Mouse (Mus musculus): ENCODE data around the gene Gm10320. TPM values are rescaled to one million over a fixed set of nuclear protein-coding genes. Genes with fewer than 3 reads are reported as not detected.

Gene Gm10320
- polyA plus RNA-seq, 1 experiment from 2014 or later, result 0.36 TPM

- no peak for ATAC-seq (ENCODE audit: extremely low read depth, insufficient number of reproducible peaks, low FRiP score, low TSS enrichment)
- Histone ChIP-seq H3K27ac (replicated peaks) (no peak overlapping the region), H3K4me2 (peak overlapping the region; percentile 71; the same call in 1 of the 2 replicates), H3K36me3 (no peaks in the 10 kb centered on the region), H3K27me3 (replicated peaks) (peaks cover 100% of the 10 kb centered on the region), H3K9me3 (no peaks in the 10 kb centered on the region), H3K4me1 (peaks cover 28% of the 10 kb centered on the region), H3K9ac (no peak overlapping the region), H3K4me3 (no peak overlapping the region)
- WGBS, result 2% methylated on average over 8 of the region's 8 CpGs
Measured at GRCm38 (mm10) chr13:98503601-98504000, 11.8 kb upstream of the Gm10320 start.

GRCm38 (mm10) chr13:98502813-98503341, 11.1 kb upstream of the Gm10320 start:
- H3K27me3 ChIP-seq (replicated peaks), result peaks cover 100% of the 10 kb centered on the region
- no peaks in the 10 kb centered on the region for H3K9me3 ChIP-seq
- ATAC-seq (ENCODE audit: extremely low read depth, insufficient number of reproducible peaks, low FRiP score, low TSS enrichment), result no peak
- WGBS, result 1% methylated on average over 27 of the region's 27 CpGs
- H3K9ac ChIP-seq, result peak overlapping the region; percentile 14; the same call in 1 of the 2 replicates
- peaks cover 28% of the 10 kb centered on the region for H3K4me1 ChIP-seq
- H3K27ac ChIP-seq (replicated peaks), result no peak overlapping the region
- no peaks in the 10 kb centered on the region for H3K36me3 ChIP-seq
- H3K4me2 ChIP-seq, result peak overlapping the region; percentile 62
- peak overlapping the region; percentile 41 for H3K4me3 ChIP-seq

- Histone ChIP-seq H3K9me3 (no peaks in the 10 kb centered on the region), H3K4me1 (peaks cover 28% of the 10 kb centered on the region), H3K4me2 (peak overlapping the region; percentile 62), H3K27me3 (replicated peaks) (peaks cover 100% of the 10 kb centered on the region), H3K36me3 (no peaks in the 10 kb centered on the region), H3K4me3 (peak overlapping the region; percentile 41), H3K27ac (replicated peaks) (no peak overlapping the region), H3K9ac (no peak overlapping the region)
- no peak for ATAC-seq (ENCODE audit: extremely low read depth, insufficient number of reproducible peaks, low FRiP score, low TSS enrichment)
- under 1% methylated on average over 16 of the region's 16 CpGs for WGBS
Measured at GRCm38 (mm10) chr13:98502236-98502812, 10.5 kb upstream of the Gm10320 start.

- Histone ChIP-seq H3K9ac (no peak overlapping the region), H3K4me2 (no peak overlapping the region), H3K4me3 (no peak overlapping the region), H3K4me1 (peaks cover 28% of the 10 kb centered on the region), H3K9me3 (no peaks in the 10 kb centered on the region), H3K36me3 (no peaks in the 10 kb centered on the region), H3K27ac (replicated peaks) (no peak overlapping the region), H3K27me3 (replicated peaks) (peaks cover 100% of the 10 kb centered on the region)
- ATAC-seq (ENCODE audit: extremely low read depth, insufficient number of reproducible peaks, low FRiP score, low TSS enrichment), result no peak
- WGBS, result 5% methylated on average over 6 of the region's 6 CpGs
Measured at GRCm38 (mm10) chr13:98501321-98501720, 9.5 kb upstream of the Gm10320 start.

GRCm38 (mm10) chr13:98500471-98501125, 8.8 kb upstream of the Gm10320 start:
- Histone ChIP-seq H3K27me3 (replicated peaks) (peaks cover 97% of the 10 kb centered on the region), H3K4me3 (no peak overlapping the region), H3K27ac (replicated peaks) (no peak overlapping the region), H3K4me2 (no peak overlapping the region), H3K36me3 (no peaks in the 10 kb centered on the region), H3K9ac (no peak overlapping the region), H3K4me1 (peaks cover 28% of the 10 kb centered on the region), H3K9me3 (no peaks in the 10 kb centered on the region)
- 18% methylated on average over 13 of the region's 13 CpGs for WGBS
- ATAC-seq (ENCODE audit: extremely low read depth, insufficient number of reproducible peaks, low FRiP score, low TSS enrichment), result no peak

- Histone ChIP-seq H3K4me1 (peaks cover 15% of the 10 kb centered on the region), H3K27ac (replicated peaks) (no peak overlapping the region), H3K9me3 (no peaks in the 10 kb centered on the region), H3K4me3 (no peak overlapping the region), H3K9ac (no peak overlapping the region), H3K36me3 (no peaks in the 10 kb centered on the region), H3K27me3 (replicated peaks) (peaks cover 79% of the 10 kb centered on the region), H3K4me2 (no peak overlapping the region)
- no peak for ATAC-seq (ENCODE audit: extremely low read depth, insufficient number of reproducible peaks, low FRiP score, low TSS enrichment)
- WGBS, result 52% methylated on average over 5 of the region's 5 CpGs
Measured at GRCm38 (mm10) chr13:98498561-98498960, 6.8 kb upstream of the Gm10320 start.

GRCm38 (mm10) chr13:98498080-98498479, 6.3 kb upstream of the Gm10320 start:
- 66% methylated on average over 11 of the region's 11 CpGs for WGBS
- H3K9me3 ChIP-seq, result no peaks in the 10 kb centered on the region
- no peaks in the 10 kb centered on the region for H3K36me3 ChIP-seq
- H3K27ac ChIP-seq (replicated peaks), result no peak overlapping the region
- no peak overlapping the region for H3K4me3 ChIP-seq
- no peak overlapping the region for H3K9ac ChIP-seq
- H3K4me1 ChIP-seq, result peaks cover 10% of the 10 kb centered on the region
- ATAC-seq (ENCODE audit: extremely low read depth, insufficient number of reproducible peaks, low FRiP score, low TSS enrichment), result no peak
- peaks cover 76% of the 10 kb centered on the region for H3K27me3 ChIP-seq (replicated peaks)
- no peak overlapping the region for H3K4me2 ChIP-seq

GRCm38 (mm10) chr13:98496917-98497870, 5.4 kb upstream of the Gm10320 start:
- 0 out of 2 replicates have a peak, but pooled peaks cover 2% of the 10 kb centered on the region for H3K4me1 ChIP-seq
- H3K27ac ChIP-seq (replicated peaks), result no peak overlapping the region
- no peaks in the 10 kb centered on the region for H3K9me3 ChIP-seq
- H3K4me3 ChIP-seq, result no peak overlapping the region
- ATAC-seq (ENCODE audit: extremely low read depth, insufficient number of reproducible peaks, low FRiP score, low TSS enrichment), result no peak
- H3K36me3 ChIP-seq, result no peaks in the 10 kb centered on the region
- WGBS, result 39% methylated on average over 16 of the region's 16 CpGs
- H3K27me3 ChIP-seq (replicated peaks), result peaks cover 75% of the 10 kb centered on the region
- no peak overlapping the region for H3K4me2 ChIP-seq
- H3K9ac ChIP-seq, result no peak overlapping the region

GRCm38 (mm10) chr13:98494492-98495064, 2.8 kb upstream of the Gm10320 start:
- no peaks in the 10 kb centered on the region for H3K9me3 ChIP-seq
- 63% methylated on average over 7 of the region's 8 CpGs for WGBS
- H3K9ac ChIP-seq, result no peak overlapping the region
- no peak overlapping the region for H3K27ac ChIP-seq (replicated peaks)
- no peaks in the 10 kb centered on the region for H3K4me1 ChIP-seq
- H3K27me3 ChIP-seq (replicated peaks), result peaks cover 56% of the 10 kb centered on the region
- H3K4me2 ChIP-seq, result no peak overlapping the region
- ATAC-seq (ENCODE audit: extremely low read depth, insufficient number of reproducible peaks, low FRiP score, low TSS enrichment), result no peak
- H3K36me3 ChIP-seq, result no peaks in the 10 kb centered on the region
- H3K4me3 ChIP-seq, result no peak overlapping the region

- no peak for ATAC-seq (ENCODE audit: extremely low read depth, insufficient number of reproducible peaks, low FRiP score, low TSS enrichment)
- 59% methylated on average over 9 of the region's 9 CpGs for WGBS
- Histone ChIP-seq H3K27ac (replicated peaks) (no peak overlapping the region), H3K4me2 (no peak overlapping the region), H3K4me3 (no peak overlapping the region), H3K9me3 (no peaks in the 10 kb centered on the region), H3K27me3 (replicated peaks) (peaks cover 37% of the 10 kb centered on the region), H3K9ac (no peak overlapping the region), H3K4me1 (no peaks in the 10 kb centered on the region), H3K36me3 (no peaks in the 10 kb centered on the region)
Measured at GRCm38 (mm10) chr13:98492569-98493255, 911 bp upstream of the Gm10320 start.

Measured in heart, embryonic 13.5 days (tissue).